Mouse (Mus musculus) left cerebral cortex, postnatal 25 days (tissue): Measurements from ENCODE around the gene Macrod2. TPM values are rescaled to one million over a fixed set of nuclear protein-coding genes. Genes with fewer than 3 reads are reported as not detected.

Experiments
- DNase-seq, 2 experiments: peaks; one replicate each; pipeline ENCODE4 v3.0.0; 2022; ENCODE audit warnings: low spot score in 2 of 2, mixed read lengths in 1 of 2
- intact Hi-C: fragments of 180-260 bp; cut with DNase I; formaldehyde crosslinking; loops from one replicate; pipeline ENCODE4 v1.15.1; 2025
- total RNA-seq, 2 experiments: library from RNA; stranded (reverse); gene quantifications; 2 replicates each; pipeline ENCODE4 v1.2.3; 2021

Macrod2 gene
- total RNA-seq, 2 experiments from 2014 or later = 50.3 to 61.6 TPM

GRCm38 (mm10) chr2:140763076-140763891 is 368.2 kb downstream of the Macrod2 start:
- DNase-seq = no peak
- intact Hi-C loops = no loop called here

DNA sequence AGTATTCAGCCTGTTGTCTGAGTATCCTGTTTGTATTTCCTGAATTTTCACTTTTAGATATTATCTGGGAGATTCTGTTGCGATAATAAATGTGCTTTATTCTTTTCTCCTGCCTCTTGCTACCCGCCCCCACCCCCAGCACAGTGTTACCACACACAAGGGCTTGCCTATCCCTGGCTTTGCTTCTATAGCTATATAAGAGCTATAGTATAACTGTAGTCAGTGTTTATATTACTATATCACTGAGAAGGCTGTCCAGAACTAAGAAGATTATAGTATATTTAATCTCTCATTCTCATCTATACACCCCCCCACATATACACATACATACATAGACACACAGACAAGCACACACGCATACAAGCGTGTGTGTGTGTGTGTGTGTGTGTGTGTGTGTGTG is 374.4 kb downstream of the Macrod2 start:
- intact Hi-C loops = no loop called here
- DNase-seq = no peak

DNA sequence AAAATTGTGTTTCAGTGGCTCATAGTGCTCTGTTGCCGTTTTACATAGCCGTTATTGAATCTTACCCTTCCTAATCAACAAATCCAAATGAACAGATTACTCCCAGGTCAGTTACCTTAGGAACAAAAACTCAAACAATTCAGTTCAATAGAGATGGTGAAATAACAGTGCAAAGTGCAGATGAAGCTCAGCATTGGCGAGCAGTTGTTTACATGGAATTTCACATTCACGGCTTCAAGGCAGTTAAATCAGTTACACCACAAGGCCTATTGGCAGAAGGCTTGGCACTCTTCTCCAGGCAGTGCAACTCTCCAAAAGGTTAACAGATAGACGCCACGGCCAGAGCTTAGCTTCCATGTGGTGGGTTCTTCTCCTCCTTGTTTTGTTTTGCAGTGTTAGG is 377.7 kb downstream of the Macrod2 start:
- intact Hi-C loops = no loop called here
- DNase-seq = no peak

- DNase-seq = no peak
- intact Hi-C loops = no loop called here
These were observed 378.3 kb downstream of the Macrod2 start for GRCm38 (mm10) chr2:140773456-140773855.

- DNase-seq = peak in 1 of 2 experiments; percentile 15
- intact Hi-C loops = no loop called here
These were observed 379.8 kb downstream of the Macrod2 start for GRCm38 (mm10) chr2:140774808-140775370.

DNA sequence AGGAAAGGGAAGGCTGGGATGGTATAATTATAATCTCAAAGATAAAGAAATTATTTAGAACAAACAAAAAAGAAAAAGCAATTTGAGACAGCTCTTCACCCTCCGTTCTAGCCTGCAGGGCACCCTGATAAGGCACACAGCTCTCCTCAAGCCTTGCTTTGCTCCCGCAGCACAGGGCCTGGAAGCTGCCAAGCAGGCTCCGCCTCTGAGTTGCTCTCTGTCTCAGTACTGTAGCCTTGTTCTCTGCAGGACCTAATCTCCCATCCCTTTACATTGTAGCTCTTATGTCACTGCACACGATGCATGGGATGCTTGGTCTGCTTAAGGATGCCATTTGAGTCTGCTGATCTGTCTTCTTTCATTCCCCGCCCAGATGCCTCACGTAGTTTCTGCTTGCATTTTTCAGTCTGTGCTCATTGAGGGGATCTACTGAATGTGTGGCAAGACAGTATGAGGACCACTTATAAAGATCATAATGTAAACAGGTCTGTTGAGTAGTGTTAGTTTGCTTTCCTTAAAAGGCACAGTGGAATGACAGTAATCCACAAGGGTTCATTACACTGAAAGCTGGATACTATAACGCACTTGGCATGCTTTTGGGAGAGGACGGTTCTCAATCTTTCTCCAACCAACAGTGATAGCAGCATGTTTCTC is 380.5 kb downstream of the Macrod2 start:
- no peak for DNase-seq
- intact Hi-C loops = no loop called here

DNA sequence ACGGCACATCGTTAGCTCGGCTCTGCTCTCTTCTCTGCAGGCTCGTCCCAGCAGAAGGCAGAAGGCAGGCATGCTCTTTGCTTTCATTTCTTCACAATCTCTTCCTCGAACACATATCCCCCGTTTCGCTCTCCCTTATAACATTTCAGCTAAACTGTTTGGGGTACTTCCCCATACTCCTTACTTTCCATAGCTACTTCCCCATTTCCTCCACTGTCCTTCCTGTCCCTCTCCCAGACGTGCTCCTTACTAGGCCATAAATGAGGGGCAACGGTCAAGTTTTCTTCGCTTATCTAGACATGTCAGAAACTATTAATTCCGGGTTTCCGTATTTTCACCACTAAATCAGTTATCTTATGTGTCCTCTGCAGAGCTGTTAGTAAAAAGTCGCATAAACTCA is 383.1 kb downstream of the Macrod2 start:
- intact Hi-C loops = no loop called here
- DNase-seq = no peak

DNA sequence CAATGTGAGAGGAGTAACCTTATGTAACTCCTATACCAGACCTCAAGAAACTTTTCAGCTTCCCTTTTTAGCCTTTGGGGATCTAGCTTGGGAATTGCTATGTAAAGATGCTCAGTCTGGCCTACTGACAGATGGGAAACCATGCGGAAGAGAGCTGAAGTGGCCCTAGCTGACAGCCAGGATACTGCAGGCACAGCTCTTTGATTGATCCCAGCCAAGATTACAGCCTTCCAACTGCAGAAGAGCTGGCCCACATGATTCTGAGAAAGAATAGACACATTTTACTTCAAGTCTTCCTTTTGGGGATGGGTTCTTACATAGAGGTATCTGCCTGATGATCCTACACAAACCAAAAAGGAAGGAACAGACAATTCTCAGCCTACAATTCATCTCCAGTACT is 387.9 kb downstream of the Macrod2 start:
- peak in 1 of 2 experiments; percentile 63 for DNase-seq

GRCm38 (mm10) chr2:140784626-140785025 is 389.5 kb downstream of the Macrod2 start:
- intact Hi-C loops = no loop called here
- no peak for DNase-seq

More for the DNA sequence above, 387.9 kb downstream of the Macrod2 start:
- intact Hi-C loops = no loop called here

DNA sequence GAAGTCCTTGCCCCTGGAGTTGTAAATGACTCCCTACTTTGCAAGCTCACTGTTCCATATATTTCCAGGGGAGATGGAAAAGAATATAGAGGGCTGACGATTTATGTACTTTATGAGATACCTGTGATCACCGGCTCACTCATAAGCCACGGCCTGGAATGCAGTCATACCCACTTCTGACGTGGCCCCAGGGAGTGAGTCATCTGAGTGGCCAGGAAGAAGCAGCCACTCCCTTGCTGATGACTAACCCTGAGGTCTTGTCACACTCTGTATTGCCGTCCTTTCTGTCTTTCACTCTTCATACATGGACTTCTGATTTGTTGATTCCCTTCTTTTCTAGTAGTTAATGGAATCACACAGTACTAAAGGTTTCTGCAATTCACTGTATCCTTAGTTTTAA is 395.3 kb downstream of the Macrod2 start:
- no peak for DNase-seq
- intact Hi-C loops = no loop called here

DNA sequence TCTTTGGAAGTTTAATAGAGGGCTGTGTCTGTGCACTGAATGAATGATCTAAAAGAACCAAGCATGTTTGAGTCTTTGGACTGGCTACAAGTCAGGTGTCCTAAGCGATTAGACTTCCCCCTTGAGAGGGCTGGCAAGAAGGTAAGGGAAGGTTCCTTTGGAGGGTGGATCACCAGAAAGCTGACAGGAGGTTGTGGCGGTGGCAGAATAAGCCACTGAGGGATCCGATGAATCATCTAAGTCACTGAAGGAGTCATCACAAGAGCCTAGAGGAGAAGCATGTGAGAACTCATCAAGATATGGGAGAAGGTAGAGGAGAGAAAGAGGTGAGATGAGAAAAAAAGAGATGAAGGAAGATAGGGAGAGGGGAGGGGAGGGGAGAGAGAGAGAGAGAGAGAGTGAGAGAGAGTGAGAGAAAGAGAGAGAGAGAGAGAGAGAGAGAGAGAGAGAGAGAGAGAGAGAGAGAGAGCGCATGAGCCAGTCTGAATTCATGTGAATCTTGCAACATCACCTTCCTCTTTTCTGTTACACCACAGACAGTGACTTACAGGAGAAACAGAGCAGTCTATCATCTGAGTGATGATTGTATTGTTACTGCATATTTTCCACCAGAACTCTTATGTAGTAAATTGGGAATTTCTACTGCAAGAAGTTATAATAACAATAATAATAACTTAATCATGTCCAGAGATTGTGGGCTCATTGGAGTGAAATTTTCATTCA is 398.9 kb downstream of the Macrod2 start:
- intact Hi-C loops = no loop called here
- DNase-seq = no peak

GRCm38 (mm10) chr2:140811693-140812092 is 416.6 kb downstream of the Macrod2 start:
- DNase-seq = no peak
- intact Hi-C loops = no loop called here

GRCm38 (mm10) chr2:140819391-140820120 is 424.4 kb downstream of the Macrod2 start:
- DNase-seq = no peak
- intact Hi-C loops = no loop called here

- intact Hi-C loops = no loop called here
- peak in 1 of 2 experiments; percentile 53 for DNase-seq
These were observed 427.3 kb downstream of the Macrod2 start for GRCm38 (mm10) chr2:140822378-140822777.

DNA sequence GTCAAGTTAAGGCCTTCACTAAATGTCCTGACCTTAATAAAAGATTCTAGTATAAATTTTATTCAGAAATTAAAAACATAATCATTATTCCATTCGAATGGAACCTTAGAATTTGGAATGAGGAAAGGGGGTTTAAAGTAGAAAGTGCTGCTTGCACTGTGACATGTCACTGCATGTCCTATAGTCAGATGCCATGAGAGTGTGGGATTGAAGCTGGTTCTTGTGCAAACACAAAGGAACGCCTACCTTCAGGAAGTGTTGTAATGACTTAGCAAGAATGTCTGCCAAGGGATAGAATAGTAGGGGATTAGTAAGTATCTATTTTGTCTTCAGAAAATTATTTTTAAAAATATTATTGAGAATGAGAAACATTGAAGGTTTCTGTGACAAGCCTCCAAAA is 431.1 kb downstream of the Macrod2 start:
- intact Hi-C loops = no loop called here
- no peak for DNase-seq

- no peak for DNase-seq
- intact Hi-C loops = no loop called here
These were observed 433.8 kb downstream of the Macrod2 start for GRCm38 (mm10) chr2:140828859-140829258.

- no peak for DNase-seq
These were observed 435.0 kb downstream of the Macrod2 start for GRCm38 (mm10) chr2:140830086-140830485.

DNA sequence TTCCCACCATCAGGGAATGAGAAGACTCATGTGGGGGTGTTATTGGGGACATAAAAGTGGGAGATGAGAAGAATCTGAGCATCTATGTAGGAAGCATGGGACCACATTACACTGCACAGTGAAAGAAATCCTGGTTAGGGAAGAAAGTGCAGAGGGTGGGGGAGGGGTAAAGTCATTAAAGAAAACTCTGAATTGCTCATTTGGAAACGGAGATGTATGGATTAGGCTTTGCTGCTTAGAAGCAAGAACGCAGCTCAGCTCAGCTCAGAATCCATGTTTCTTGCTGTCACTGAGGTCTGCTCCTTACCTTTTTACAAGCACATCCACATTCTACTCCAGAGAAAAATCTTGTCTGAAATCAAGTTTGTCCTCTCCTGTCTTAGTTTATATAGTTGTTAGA is 444.3 kb downstream of the Macrod2 start:
- no peak for DNase-seq
- intact Hi-C loops = no loop called here

More at GRCm38 (mm10) chr2:140830086-140830485, 435.0 kb downstream of the Macrod2 start:
- intact Hi-C loops = no loop called here

DNA sequence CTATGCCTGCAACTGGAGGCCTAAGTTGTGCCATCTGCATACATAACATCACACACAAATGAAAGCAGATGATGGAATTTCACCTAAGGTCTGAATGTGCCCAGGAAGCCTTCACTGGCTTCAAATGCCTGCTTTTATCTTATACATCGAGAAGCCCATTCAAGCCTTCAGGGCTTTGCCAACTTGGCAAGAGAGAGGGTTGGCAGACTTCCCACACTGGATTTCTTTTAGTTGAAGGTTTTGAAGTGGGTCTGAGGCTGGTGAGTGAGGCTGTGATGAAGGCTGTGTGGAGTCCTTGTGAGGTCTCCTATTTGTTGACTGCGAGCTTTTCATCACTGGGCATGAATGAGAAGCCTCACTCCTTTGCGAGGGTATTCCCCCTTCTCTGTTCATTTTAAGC is 444.8 kb downstream of the Macrod2 start:
- peak; percentile 36 to 62 for DNase-seq
- intact Hi-C loops = no loop called here
